Mouse (Mus musculus): ENCODE data around the gene H2afb1. TPM values are rescaled to one million over a fixed set of nuclear protein-coding genes. Genes with fewer than 3 reads are reported as not detected.

Gene H2afb1
- polyA plus RNA-seq (2012; rRNA removed; ENCODE audit: low replicate concordance): not detected in 2 replicates

GRCm38 (mm10) chrX:117014457-117014856 lies at the start of gene H2afb1:
TSS of gene H2afb1 (plus strand) at chrX:117014757.

All from duodenum, adult 2 months (tissue).